9 mouse cellular contexts compared by ENCODE assay signal in the genomic region with DNA sequence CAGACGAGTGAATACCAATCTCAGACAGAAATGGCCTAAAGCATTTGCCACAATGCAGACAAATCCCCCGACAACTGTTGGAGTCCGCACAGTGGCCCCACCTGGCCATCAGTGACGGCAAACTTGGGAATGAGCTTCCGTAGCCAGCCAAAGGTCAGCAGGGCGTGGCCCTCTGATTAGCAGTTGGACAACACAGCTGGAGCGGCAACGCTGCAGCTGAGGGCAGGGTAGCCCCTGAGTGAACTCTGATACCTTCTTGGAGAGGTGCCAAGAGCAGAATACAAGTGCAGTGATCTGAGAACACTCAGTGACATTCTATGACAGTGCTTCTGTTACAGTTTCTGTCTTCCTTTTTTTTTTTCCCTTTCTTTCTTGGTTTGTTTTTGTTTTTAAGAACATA.
DNase-seq lines count a peak whose midpoint lies in the region; ATAC-seq and TF ChIP-seq lines count a peak whose summit lies in the region.
"Had no signal": no experiment of that assay in that cellular context is flagged by ENCODE, and none has a peak within 500 bp of the region (broad histone marks: within the 10 kb centered on the region; RNA-seq: fewer than 3 reads in every experiment).

No protein-coding gene starts in this region.

- intact Hi-C loops in gastrocnemius, adult 2 months (cut with DNase I), result no loop called here
- intact Hi-C loops in left cerebral cortex, adult 2 months (cut with DNase I), result no loop called here

- no peaks in the 10 kb centered on the region for H3K27me3 ChIP-seq in intestine, postnatal 0 days (replicated peaks; ENCODE audit: control insufficient read depth, insufficient read depth, low read length)
- no peaks in the 10 kb centered on the region for H3K27me3 ChIP-seq in liver, embryonic 15.5 days

- no peak overlapping the region for H3K9ac ChIP-seq in intestine, postnatal 0 days (ENCODE audit: low read depth, low read length)
- H3K9ac ChIP-seq in liver, embryonic 15.5 days, result no peak overlapping the region

- H3K4me3 ChIP-seq in gastrocnemius, adult 2 months, result no peak overlapping the region
- H3K4me3 ChIP-seq in intestine, postnatal 0 days (ENCODE audit: low read depth, low read length), result no peak overlapping the region
- H3K4me3 ChIP-seq in liver, embryonic 15.5 days (replicated peaks), result no peak overlapping the region
- no peak overlapping the region for H3K4me3 ChIP-seq in left cerebral cortex, adult 2 months

- peak overlapping the region; percentile 38 for H3K4me2 ChIP-seq in intestine, postnatal 0 days (replicated peaks; ENCODE audit: low read depth)
- H3K4me2 ChIP-seq in liver, embryonic 15.5 days, result no peak overlapping the region

- no peak for TF ChIP-seq CTCF in gastrocnemius, adult 2 months (IDR thresholded peaks at IDR 0.05)
- peak; percentile 29 for TF ChIP-seq CTCF in intestine, postnatal 0 days (IDR thresholded peaks at IDR 0.05; ENCODE audit: low read depth)
- TF ChIP-seq CTCF in left cerebral cortex, adult 2 months (IDR thresholded peaks at IDR 0.05), result no peak

- H3K36me3 ChIP-seq in intestine, postnatal 0 days (ENCODE audit: control insufficient read depth, insufficient read depth), result no peaks in the 10 kb centered on the region
- no peaks in the 10 kb centered on the region for H3K36me3 ChIP-seq in liver, embryonic 15.5 days (replicated peaks)

- no peak overlapping the region for H3K27ac ChIP-seq in gastrocnemius, adult 2 months
- peak overlapping the region; percentile 78 for H3K27ac ChIP-seq in intestine, postnatal 0 days (ENCODE audit: low read depth, low read length)
- H3K27ac ChIP-seq in liver, embryonic 15.5 days (replicated peaks), result no peak overlapping the region
- H3K27ac ChIP-seq in left cerebral cortex, adult 2 months, result no peak overlapping the region

- H3K4me1 ChIP-seq in intestine, postnatal 0 days (replicated peaks; ENCODE audit: control insufficient read depth, insufficient read depth, low read length), result no peaks in the 10 kb centered on the region; the same call in 1 of the 2 replicates
- H3K4me1 ChIP-seq in liver, embryonic 15.5 days (replicated peaks), result peaks cover 8% of the 10 kb centered on the region; the same call in 1 of the 2 replicates

- no peaks in the 10 kb centered on the region for H3K9me3 ChIP-seq in intestine, postnatal 0 days (ENCODE audit: control insufficient read depth)
- no peaks in the 10 kb centered on the region for H3K9me3 ChIP-seq in liver, embryonic 15.5 days (replicated peaks)

- ATAC-seq in intestine, postnatal 0 days, result peak; percentile 96
- peak; percentile 80 for ATAC-seq in liver, embryonic 15.5 days (ENCODE audit: insufficient read depth)
- ATAC-seq: midbrain, embryonic 16.5 days had no signal

- WGBS in intestine, postnatal 0 days, result 16% methylated on average over 8 of the region's 8 CpGs
- 50% methylated on average over 8 of the region's 8 CpGs for WGBS in liver, embryonic 15.5 days (ENCODE audit: insufficient replicate concordance)

- DNase-seq in gastrocnemius, adult 2 months, result peak; percentile 34
- no peak for DNase-seq in gastrocnemius, postnatal 10 days
- DNase-seq in adrenal gland, postnatal 14 days, result peak; percentile 55
- no peak for DNase-seq in neural tube, embryonic 10.5 days (ENCODE audit: extremely low spot score, low spot score)
- no peak for DNase-seq in left cerebral cortex, adult 2 months (ENCODE audit: extremely low spot score in 1 of 2, low spot score in 2 of 2)
- DNase-seq in right cerebral cortex, postnatal 25 days, result no peak

Comparison
In these comparisons a context has a peak if more than half of its experiments do, and no peak if none do; other contexts are left out.
1. DNase-seq: peak in gastrocnemius, adult 2 months (single experiment) and adrenal gland, postnatal 14 days (single experiment); none in gastrocnemius, postnatal 10 days (single experiment), neural tube, embryonic 10.5 days (single experiment), left cerebral cortex, adult 2 months (0 of 2) and right cerebral cortex, postnatal 25 days (single experiment).